Mouse (Mus musculus): ENCODE data around the gene Cnn2.

The Cnn2 gene

GRCm38 (mm10) chr10:80019471-80020131 lies 31.2 kb downstream of the Cnn2 start:
- DNase-seq (ENCODE audit: low read depth, low spot score): peak; percentile 26

GRCm38 (mm10) chr10:80020191-80020590 lies 31.8 kb downstream of the Cnn2 start:
- DNase-seq (ENCODE audit: low read depth, low spot score): no peak

- no peak for DNase-seq (ENCODE audit: low read depth, low spot score)
These were observed 32.4 kb downstream of the Cnn2 start for GRCm38 (mm10) chr10:80020603-80021319.

GRCm38 (mm10) chr10:80021320-80021641 lies 32.9 kb downstream of the Cnn2 start:
- DNase-seq (ENCODE audit: low read depth, low spot score): no peak

- no peak for DNase-seq (ENCODE audit: low read depth, low spot score)
These were observed 33.8 kb downstream of the Cnn2 start for GRCm38 (mm10) chr10:80022164-80022563.

- DNase-seq (ENCODE audit: low read depth, low spot score): no peak
These were observed 34.4 kb downstream of the Cnn2 start for GRCm38 (mm10) chr10:80022806-80023205.

- no peak for DNase-seq (ENCODE audit: low read depth, low spot score)
These were observed 35.4 kb downstream of the Cnn2 start for GRCm38 (mm10) chr10:80023758-80024157.

- no peak for DNase-seq (ENCODE audit: low read depth, low spot score)
These were observed 36.1 kb downstream of the Cnn2 start for GRCm38 (mm10) chr10:80024229-80025043.

GRCm38 (mm10) chr10:80025044-80025347 lies 36.6 kb downstream of the Cnn2 start:
- no peak for DNase-seq (ENCODE audit: low read depth, low spot score)

GRCm38 (mm10) chr10:80025463-80025862 lies 37.1 kb downstream of the Cnn2 start:
- DNase-seq (ENCODE audit: low read depth, low spot score): no peak

- DNase-seq (ENCODE audit: low read depth, low spot score): no peak
These were observed 37.5 kb downstream of the Cnn2 start for GRCm38 (mm10) chr10:80025889-80026288.

GRCm38 (mm10) chr10:80027681-80028520 lies 39.5 kb downstream of the Cnn2 start:
- no peak for DNase-seq (ENCODE audit: low read depth, low spot score)

GRCm38 (mm10) chr10:80028521-80028846 lies 40.1 kb downstream of the Cnn2 start:
- no peak for DNase-seq (ENCODE audit: low read depth, low spot score)

- no peak for DNase-seq (ENCODE audit: low read depth, low spot score)
These were observed 41.8 kb downstream of the Cnn2 start for GRCm38 (mm10) chr10:80030191-80030590.

- no peak for DNase-seq (ENCODE audit: low read depth, low spot score)
These were observed 42.4 kb downstream of the Cnn2 start for GRCm38 (mm10) chr10:80030736-80031135.

GRCm38 (mm10) chr10:80032799-80033480 lies 44.6 kb downstream of the Cnn2 start:
- DNase-seq (ENCODE audit: low read depth, low spot score): no peak

- no peak for DNase-seq (ENCODE audit: low read depth, low spot score)
These were observed 45.4 kb downstream of the Cnn2 start for GRCm38 (mm10) chr10:80033511-80034391.

- no peak for DNase-seq (ENCODE audit: low read depth, low spot score)
These were observed 46.8 kb downstream of the Cnn2 start for GRCm38 (mm10) chr10:80035148-80035547.

GRCm38 (mm10) chr10:80035686-80036085 lies 47.3 kb downstream of the Cnn2 start:
- no peak for DNase-seq (ENCODE audit: low read depth, low spot score)

GRCm38 (mm10) chr10:80036832-80037231 lies 48.4 kb downstream of the Cnn2 start:
- no peak for DNase-seq (ENCODE audit: low read depth, low spot score)

Measured in embryo, embryonic 11.5 days (tissue).